Mouse (Mus musculus) hindbrain, embryonic 13.5 days (tissue): Measurements from ENCODE around the gene Fat3. TPM values are rescaled to one million over a fixed set of nuclear protein-coding genes. Genes with fewer than 3 reads are reported as not detected.

Experiments used
- ATAC-seq: fragments of 200-750 bp; cut with Nextera tagmentation; 2 replicates; pipeline ENCODE4 v1.8.0; 2017; ENCODE audit warnings: moderate TSS enrichment; ENCODE audit not compliant: low FRiP score
- H3K27ac ChIP-seq: fragments of 300-500 bp; sonication (generic); 2 replicates; pipeline ENCODE4 v1.5.1; 2015; ENCODE audit warnings: inconsistent platforms, mild to moderate bottlenecking, moderate library complexity
- H3K27me3 ChIP-seq: fragments of 300-500 bp; sonication (generic); 2 replicates; pipeline ENCODE4 v1.6.1; 2015; ENCODE audit warnings: mild to moderate bottlenecking, inconsistent platforms
- H3K36me3 ChIP-seq: fragments of 300-500 bp; sonication (generic); 2 replicates; pipeline ENCODE4 v1.6.1; 2015; ENCODE audit warnings: mild to moderate bottlenecking, inconsistent platforms
- H3K4me1 ChIP-seq: fragments of 300-500 bp; sonication (generic); replicated peaks from 2 replicates; pipeline ENCODE4 v1.6.1; 2015; ENCODE audit warnings: inconsistent platforms
- H3K4me2 ChIP-seq: fragments of 300-500 bp; sonication (generic); 2 replicates; pipeline ENCODE4 v1.6.1; 2015; ENCODE audit warnings: inconsistent platforms, mild to moderate bottlenecking, moderate library complexity
- H3K4me3 ChIP-seq: fragments of 300-500 bp; sonication (generic); 2 replicates; pipeline ENCODE4 v1.5.1; 2015; ENCODE audit warnings: mild to moderate bottlenecking, inconsistent platforms
- H3K9ac ChIP-seq: fragments of 300-500 bp; sonication (generic); 2 replicates; pipeline ENCODE4 v1.6.1; 2015; ENCODE audit warnings: mild to moderate bottlenecking, inconsistent platforms
- H3K9me3 ChIP-seq: fragments of 300-500 bp; sonication (generic); 2 replicates; pipeline ENCODE4 v1.6.1; 2016; ENCODE audit warnings: inconsistent platforms
- WGBS: fragments of 180-500 bp; shearing (Covaris S2); methylation state at CpG from one replicate; pipeline ENCODE4 v1.1.7; 2015; 5-methylcytosine and 5-hydroxymethylcytosine counted together
- polyA plus RNA-seq: library from polyadenylated mRNA; unstranded; fragments of >200 nt; fragmentation: Nextera tagmentation; extraction: Ambion mirVana; gene quantifications from 2 replicates; pipeline ENCODE4 v1.2.1, GENCODE M21; 2015

The Fat3 gene
- polyA plus RNA-seq, 1 experiment from 2014 or later: 12.8 TPM

DNA sequence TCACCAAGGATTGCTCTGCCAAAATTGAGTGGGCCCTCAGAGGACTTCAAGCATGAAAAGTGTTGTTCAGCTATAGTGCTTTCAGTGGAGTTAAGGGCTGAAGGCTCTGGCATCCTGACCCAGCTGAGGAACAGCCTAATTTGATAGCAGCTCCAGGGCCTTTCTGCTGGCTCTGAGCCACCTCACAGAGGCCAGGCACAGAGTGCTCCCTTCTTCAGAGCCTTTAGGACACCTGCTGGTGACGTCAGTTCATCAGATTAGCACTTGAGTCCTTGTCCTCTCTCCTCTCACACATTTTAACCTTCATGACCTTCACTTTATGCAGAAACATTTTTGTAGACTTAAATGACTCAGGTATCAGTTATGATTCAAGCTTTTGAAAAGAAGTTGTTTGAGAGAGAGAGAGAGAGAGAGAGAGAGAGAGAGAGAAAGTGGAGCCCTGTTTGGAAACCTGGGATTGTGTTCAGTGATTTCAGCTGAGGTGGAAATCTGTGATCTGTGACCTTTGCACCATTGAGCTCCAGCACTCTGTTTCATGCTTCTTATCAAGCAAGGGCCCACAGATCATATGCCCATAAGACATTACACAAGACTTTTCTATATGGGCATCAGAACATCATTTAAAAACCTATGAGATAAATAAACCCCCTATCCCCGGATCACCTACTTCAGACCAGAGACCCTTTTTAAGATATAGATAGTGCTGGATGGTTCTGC lies 591.5 kb downstream of the Fat3 start:
- WGBS: 72% methylated on average over 2 of the region's 2 CpGs

DNA sequence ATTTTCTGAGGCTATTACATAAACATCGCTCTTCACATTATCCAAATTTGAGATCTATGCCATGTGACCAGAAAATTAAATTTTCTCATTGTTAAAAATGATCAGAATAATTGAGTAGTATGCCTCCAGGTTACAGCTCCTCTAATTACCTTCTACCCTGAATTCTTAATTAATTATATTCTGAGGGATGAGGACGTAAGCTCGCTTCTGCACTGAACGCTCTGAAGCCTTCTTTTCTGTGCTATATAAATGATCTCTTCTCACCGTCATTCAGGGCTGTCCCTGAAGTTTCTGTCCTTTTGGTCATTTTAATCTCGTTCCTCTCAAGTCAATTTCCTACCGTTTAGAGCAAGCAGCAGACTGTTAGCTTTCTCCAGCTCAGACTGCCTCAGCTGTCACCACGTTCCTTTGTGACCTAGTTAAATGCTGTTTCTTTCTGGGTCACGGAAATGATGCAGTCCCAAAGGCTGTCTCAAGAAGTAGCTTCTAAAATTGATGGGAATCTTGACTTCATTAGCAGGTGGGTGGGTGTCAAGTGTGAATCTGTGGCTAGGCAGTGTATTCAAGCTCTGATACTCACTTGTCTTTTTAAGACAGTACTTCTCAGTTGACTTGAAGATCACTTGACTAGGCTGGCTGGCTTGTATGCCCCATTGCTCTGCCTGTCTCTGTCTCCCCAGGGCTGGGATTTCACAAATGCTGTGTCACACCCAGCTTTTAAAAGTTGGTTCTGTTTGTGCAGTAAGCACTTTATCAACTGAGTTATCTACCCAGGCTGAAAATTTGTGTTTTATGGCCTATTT lies 596.9 kb downstream of the Fat3 start:
- WGBS: 17% methylated on average over 9 of the region's 9 CpGs
- ATAC-seq: peak; percentile 67

More for the DNA sequence above, 591.5 kb downstream of the Fat3 start:
- H3K4me1 ChIP-seq: 0 out of 2 replicates have a peak, but pooled peaks cover 2% of the 10 kb centered on the region
- H3K27ac ChIP-seq: no peak overlapping the region
- H3K36me3 ChIP-seq: peaks cover 5% of the 10 kb centered on the region
- H3K9ac ChIP-seq: no peak overlapping the region
- no peak for ATAC-seq
- no peaks in the 10 kb centered on the region for H3K9me3 ChIP-seq
- H3K4me3 ChIP-seq: no peak overlapping the region
- H3K4me2 ChIP-seq: no peak overlapping the region
- no peaks in the 10 kb centered on the region for H3K27me3 ChIP-seq

DNA sequence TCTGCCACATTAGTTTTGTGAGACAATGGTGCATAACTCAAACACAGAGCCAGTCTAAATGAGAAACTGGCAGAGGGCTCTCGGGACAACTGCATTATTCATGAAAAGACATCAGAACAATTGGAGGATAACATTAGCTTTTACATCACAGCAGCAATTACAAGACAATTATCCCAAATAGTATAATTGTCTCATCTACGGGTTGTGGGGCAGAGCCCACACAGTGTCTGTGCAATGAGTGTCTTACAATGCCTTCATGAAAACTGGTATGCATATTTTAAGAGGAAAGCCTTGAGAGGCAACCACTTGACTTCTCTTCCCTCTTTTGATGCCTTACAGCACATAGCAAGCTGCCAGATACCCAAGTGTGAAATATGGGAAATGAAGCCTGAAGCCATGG lies 603.0 kb downstream of the Fat3 start:
- H3K9ac ChIP-seq: no peak overlapping the region
- H3K4me2 ChIP-seq: no peak overlapping the region
- H3K27me3 ChIP-seq: no peaks in the 10 kb centered on the region
- WGBS: 53% methylated on average over 2 of the region's 2 CpGs
- ATAC-seq: peak; percentile 43; the same call in 1 of the 2 replicates
- H3K27ac ChIP-seq: no peak overlapping the region; the same call in 1 of the 2 replicates
- no peaks in the 10 kb centered on the region for H3K36me3 ChIP-seq
- H3K4me1 ChIP-seq: 0 out of 2 replicates have a peak, but pooled peaks cover 4% of the 10 kb centered on the region
- no peak overlapping the region for H3K4me3 ChIP-seq
- H3K9me3 ChIP-seq: no peaks in the 10 kb centered on the region

More for the DNA sequence above, 596.9 kb downstream of the Fat3 start:
- peaks cover 9% of the 10 kb centered on the region for H3K4me1 ChIP-seq
- no peak overlapping the region for H3K4me3 ChIP-seq
- no peaks in the 10 kb centered on the region for H3K27me3 ChIP-seq
- H3K4me2 ChIP-seq: peak overlapping the region; percentile 20
- H3K27ac ChIP-seq: peak overlapping the region; percentile 41
- no peaks in the 10 kb centered on the region for H3K36me3 ChIP-seq
- no peaks in the 10 kb centered on the region for H3K9me3 ChIP-seq
- H3K9ac ChIP-seq: no peak overlapping the region

DNA sequence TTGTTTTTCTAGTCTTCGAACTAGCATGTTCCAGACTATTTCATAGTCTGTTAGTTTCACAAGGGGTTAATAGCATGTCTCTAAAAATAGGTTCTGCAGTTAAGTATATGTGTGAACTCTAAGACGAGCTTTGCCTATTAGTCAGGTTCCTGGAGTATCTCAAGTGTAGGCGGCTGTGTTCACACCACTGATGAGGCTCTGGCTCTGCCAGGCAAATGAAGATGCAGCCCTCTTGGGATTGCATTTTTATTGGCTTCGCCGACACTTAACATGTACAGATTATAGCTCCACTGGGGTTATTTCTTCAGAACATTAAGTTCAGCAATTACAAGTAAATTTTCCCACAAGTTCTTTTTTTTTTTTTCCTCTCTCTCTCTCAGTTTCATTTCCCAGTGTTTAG lies 614.3 kb downstream of the Fat3 start:
- 72% methylated on average over 5 of the region's 5 CpGs for WGBS
- H3K4me2 ChIP-seq: no peak overlapping the region
- no peaks in the 10 kb centered on the region for H3K36me3 ChIP-seq
- no peak overlapping the region for H3K9ac ChIP-seq
- H3K27ac ChIP-seq: no peak overlapping the region
- H3K4me3 ChIP-seq: no peak overlapping the region
- H3K27me3 ChIP-seq: no peaks in the 10 kb centered on the region
- 0 out of 2 replicates have a peak, but pooled peaks have one; percentile 49 for ATAC-seq
- H3K9me3 ChIP-seq: no peaks in the 10 kb centered on the region
- H3K4me1 ChIP-seq: no peaks in the 10 kb centered on the region

DNA sequence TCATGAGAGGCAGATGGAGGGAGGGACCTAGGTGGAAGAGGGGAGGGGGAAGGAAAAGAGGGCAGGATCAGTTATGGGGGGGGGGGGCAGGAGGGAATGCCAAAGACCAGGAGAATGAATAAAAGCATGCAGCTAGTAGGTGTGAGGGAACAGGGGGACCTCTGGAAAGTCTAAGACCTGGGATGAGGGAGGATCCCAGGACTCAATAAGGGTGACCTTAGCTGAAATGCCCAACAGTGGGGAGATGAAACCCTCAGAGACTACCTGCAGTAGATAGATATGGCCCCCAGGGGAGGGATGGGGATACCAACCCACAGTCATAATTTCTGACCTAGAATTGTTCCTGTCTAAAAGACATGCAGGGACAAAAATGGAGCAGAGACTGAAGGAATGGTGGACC lies 620.3 kb downstream of the Fat3 start:
- ATAC-seq: peak; percentile 54; the same call in 1 of the 2 replicates
- Histone ChIP-seq H3K4me2 (no peak overlapping the region), H3K27ac (no peak overlapping the region), H3K27me3 (no peaks in the 10 kb centered on the region), H3K4me3 (no peak overlapping the region), H3K9ac (no peak overlapping the region), H3K36me3 (no peaks in the 10 kb centered on the region), H3K9me3 (no peaks in the 10 kb centered on the region), H3K4me1 (no peaks in the 10 kb centered on the region)

DNA sequence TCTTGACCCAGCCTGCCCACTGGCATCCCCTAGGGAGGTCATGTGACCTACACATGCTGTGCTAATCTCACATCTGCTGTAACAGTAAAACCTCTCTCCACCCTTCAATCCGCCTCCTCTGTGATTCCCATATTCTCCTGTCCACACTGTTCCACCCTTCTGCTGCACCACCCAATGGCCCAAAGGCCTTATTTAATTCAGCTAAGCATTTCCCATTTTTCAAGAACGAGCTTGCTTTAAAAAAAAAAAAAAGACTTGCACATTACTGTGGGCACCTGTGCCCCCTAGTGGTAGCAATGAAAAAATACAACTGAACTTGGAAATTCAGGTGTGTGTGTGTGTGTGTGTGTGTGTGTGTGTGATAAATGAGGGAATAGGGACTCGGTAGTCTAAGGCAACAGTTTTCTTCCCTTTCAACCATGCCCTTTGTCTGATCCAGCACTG lies 620.9 kb downstream of the Fat3 start:
- Histone ChIP-seq H3K36me3 (no peaks in the 10 kb centered on the region), H3K9ac (no peak overlapping the region), H3K4me1 (no peaks in the 10 kb centered on the region), H3K4me3 (no peak overlapping the region), H3K9me3 (no peaks in the 10 kb centered on the region), H3K27ac (no peak overlapping the region), H3K27me3 (no peaks in the 10 kb centered on the region), H3K4me2 (no peak overlapping the region)
- 24% methylated on average over 3 of the region's 3 CpGs for WGBS
- peak; percentile 63; the same call in 1 of the 2 replicates for ATAC-seq

DNA sequence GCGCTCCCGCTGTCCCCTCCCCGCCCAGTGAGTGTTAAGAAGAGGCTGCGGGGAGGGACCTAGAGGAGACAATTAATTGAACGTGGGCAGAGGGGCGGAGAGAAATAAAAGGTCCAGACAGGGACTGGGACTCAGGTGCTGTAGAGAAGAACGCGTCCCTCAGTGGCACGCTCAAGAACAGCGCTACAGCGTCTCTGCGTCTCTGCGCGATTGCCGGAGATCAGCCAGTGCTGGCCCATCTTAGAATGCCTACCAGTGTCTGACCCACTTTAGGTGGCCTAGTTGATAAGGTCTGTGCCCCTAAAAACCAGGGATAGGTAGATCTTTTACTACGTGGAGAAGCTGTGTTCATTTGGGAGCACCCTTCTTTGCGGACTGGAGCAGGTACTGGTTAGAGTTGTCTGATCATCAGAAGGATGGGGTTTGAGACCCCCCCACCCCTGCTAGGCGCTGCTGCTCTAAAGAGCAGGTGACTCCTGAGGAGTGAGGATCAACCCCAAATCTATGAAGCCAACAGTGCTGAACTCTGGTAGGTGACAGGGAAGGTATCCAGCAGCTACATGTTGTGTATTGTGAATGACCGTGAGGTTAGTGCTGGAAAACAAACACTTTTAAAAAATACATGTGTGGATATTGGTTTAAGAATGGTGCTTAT lies 626.5 kb downstream of the Fat3 start, which contains the start of gene Mtnr1b:
Gene Mtnr1b, minus strand, starts transcription at position 51 of the 655 bp plus-strand sequence.
- no peaks in the 10 kb centered on the region for H3K9me3 ChIP-seq
- ATAC-seq: no peak
- 0 out of 2 replicates have a peak within 1 kb of the TSS, but pooled peaks have one; percentile 14 for H3K4me2 ChIP-seq
- no peak within 1 kb of the TSS for H3K4me3 ChIP-seq
- no peak within 1 kb of the TSS for H3K9ac ChIP-seq
- no peaks in the 10 kb centered on the region for H3K36me3 ChIP-seq
- WGBS: 60% methylated on average over 19 of the region's 19 CpGs
- 0 out of 2 replicates have a peak, but pooled peaks cover 3% of the 10 kb centered on the region for H3K4me1 ChIP-seq
- peaks cover 10% of the 10 kb centered on the region for H3K27me3 ChIP-seq
- H3K27ac ChIP-seq: no peak within 1 kb of the TSS

DNA sequence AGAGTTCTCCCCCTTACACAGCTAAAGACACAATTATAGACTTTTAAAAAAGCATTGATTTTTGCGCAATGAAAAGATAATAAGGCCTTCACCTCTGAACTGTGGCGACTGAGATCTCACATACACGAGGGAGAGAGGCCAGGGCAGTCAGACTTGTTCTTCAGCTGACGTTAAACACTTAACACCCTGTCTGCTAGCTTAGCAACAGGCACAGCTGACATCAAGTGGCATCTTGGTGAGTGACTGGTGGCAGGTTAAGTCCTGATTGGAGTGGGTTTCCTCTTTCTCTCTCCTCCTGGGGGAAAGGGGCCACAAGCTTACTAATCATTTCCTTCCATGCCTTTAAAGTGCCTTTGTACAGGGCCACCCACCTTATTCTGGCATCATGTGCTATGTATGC lies 631.1 kb downstream of the Fat3 start:
- ATAC-seq: no peak
- Histone ChIP-seq H3K9me3 (no peaks in the 10 kb centered on the region), H3K9ac (no peak overlapping the region), H3K27ac (no peak overlapping the region), H3K4me1 (peaks cover 10% of the 10 kb centered on the region; the same call in 1 of the 2 replicates), H3K27me3 (peaks cover 10% of the 10 kb centered on the region), H3K36me3 (no peaks in the 10 kb centered on the region), H3K4me2 (no peak overlapping the region), H3K4me3 (no peak overlapping the region)
- 70% methylated on average over 4 of the region's 4 CpGs for WGBS

DNA sequence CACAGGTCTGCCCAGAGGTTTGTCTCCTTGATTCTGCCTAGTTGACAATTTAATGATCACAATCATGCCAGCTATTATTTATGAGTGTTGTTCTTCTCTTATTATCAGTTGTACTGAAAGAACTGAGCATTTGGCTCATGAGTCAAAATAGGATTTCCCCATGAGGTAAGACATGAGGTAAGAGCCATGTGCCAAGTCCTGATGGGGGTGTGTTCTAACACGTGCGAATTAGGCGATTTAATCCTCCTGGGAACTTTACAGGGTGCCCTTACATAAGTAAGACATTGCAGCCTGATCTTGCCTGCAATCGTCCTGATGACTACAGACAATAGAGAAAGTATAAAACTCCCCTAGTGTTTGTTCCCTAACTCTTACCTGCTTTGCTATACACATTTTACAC lies 631.6 kb downstream of the Fat3 start:
- Histone ChIP-seq H3K36me3 (no peaks in the 10 kb centered on the region), H3K4me1 (peaks cover 10% of the 10 kb centered on the region; the same call in 1 of the 2 replicates), H3K4me2 (no peak overlapping the region), H3K4me3 (no peak overlapping the region), H3K27ac (no peak overlapping the region), H3K9me3 (no peaks in the 10 kb centered on the region), H3K9ac (no peak overlapping the region), H3K27me3 (peaks cover 5% of the 10 kb centered on the region; the same call in 1 of the 2 replicates)
- ATAC-seq: no peak
- 74% methylated on average over 4 of the region's 4 CpGs for WGBS

DNA sequence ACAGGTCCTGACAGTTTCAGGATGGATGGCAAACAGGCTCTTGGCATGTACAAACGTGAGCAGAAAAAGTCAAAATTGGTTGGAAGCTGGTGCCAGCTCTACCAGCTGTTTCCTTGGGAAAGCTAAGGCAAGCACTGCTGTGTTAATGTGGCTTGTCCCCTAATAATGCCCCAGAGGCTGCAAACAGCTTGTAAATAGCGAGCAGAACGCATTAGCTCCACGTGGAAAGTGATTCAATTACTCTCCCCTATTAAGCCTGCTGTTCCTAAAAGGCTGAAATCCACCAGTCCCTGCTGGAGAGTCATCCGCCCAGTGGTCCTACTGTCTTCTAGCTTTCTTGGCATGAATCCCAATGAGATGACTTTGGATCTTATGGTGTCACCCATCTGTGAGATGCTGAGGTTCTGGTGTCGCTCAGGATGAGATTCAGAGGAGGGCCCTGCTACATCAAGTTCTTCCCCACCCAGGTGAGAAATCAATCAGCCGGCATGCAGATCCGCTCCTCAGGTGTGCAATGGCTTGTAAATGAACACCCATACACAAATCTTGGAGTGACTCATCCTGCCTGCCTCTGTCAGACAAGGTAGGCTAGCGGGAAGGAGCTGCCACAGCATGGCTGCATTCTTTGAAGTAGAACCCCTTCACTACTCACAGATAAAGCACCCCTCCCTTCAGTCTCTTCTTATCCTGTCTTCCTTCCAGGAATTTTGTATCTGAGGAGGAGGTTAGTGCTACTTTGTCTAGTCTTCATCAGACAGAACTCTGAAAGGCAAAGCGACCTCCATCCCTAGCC lies 634.6 kb downstream of the Fat3 start:
- Histone ChIP-seq H3K4me1 (peaks cover 7% of the 10 kb centered on the region; the same call in 1 of the 2 replicates), H3K9ac (no peak overlapping the region), H3K4me3 (no peak overlapping the region), H3K27me3 (no peaks in the 10 kb centered on the region), H3K27ac (no peak overlapping the region; the same call in 1 of the 2 replicates), H3K9me3 (no peaks in the 10 kb centered on the region), H3K36me3 (no peaks in the 10 kb centered on the region), H3K4me2 (no peak overlapping the region)
- 72% methylated on average over 10 of the region's 10 CpGs for WGBS
- peak; percentile 80 for ATAC-seq

DNA sequence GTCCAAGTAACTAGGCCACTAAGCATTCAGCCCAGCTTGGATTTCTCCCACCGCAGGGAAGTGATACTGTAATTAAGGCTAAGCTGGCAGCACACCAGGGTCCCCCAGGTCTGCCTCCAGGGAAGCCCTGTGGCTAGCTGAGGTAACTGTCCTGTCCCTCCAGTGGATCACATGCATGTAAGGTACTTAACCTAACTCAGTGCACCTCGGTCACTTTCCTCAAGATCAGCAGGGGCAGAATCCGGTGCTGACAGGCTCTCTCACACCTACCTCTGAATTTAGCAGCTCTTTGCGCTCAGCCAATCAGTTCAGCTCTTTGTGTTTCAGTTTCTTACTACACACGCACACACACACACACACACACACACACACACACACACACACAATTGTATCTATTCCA lies 639.7 kb downstream of the Fat3 start:
- Histone ChIP-seq H3K27me3 (no peaks in the 10 kb centered on the region), H3K9ac (no peak overlapping the region), H3K9me3 (no peaks in the 10 kb centered on the region), H3K4me1 (peaks cover 7% of the 10 kb centered on the region; the same call in 1 of the 2 replicates), H3K4me3 (no peak overlapping the region), H3K36me3 (no peaks in the 10 kb centered on the region), H3K27ac (no peak overlapping the region), H3K4me2 (no peak overlapping the region)
- ATAC-seq: no peak
- WGBS: 80% methylated on average over 5 of the region's 5 CpGs
